Mouse (Mus musculus): ENCODE data around the gene Rfx4.
A peak's percentile ranks its signal among the peaks of the same experiment; 100 is the strongest.

Rfx4 gene

GRCm38 (mm10) chr10:84867577-84867976, 111.7 kb downstream of the Rfx4 start:
- no peak for DNase-seq (ENCODE audit: low read depth)

GRCm38 (mm10) chr10:84871285-84871684, 115.4 kb downstream of the Rfx4 start:
- peak; percentile 13 for DNase-seq (ENCODE audit: low read depth)

- DNase-seq (ENCODE audit: low read depth): no peak
Measured at GRCm38 (mm10) chr10:84871921-84872320, 116.1 kb downstream of the Rfx4 start.

GRCm38 (mm10) chr10:84879823-84880571, 124.1 kb downstream of the Rfx4 start:
- no peak for DNase-seq (ENCODE audit: low read depth)

GRCm38 (mm10) chr10:84882528-84882927, 126.7 kb downstream of the Rfx4 start:
- no peak for DNase-seq (ENCODE audit: low read depth)

GRCm38 (mm10) chr10:84885341-84885884, 129.6 kb downstream of the Rfx4 start:
- DNase-seq (ENCODE audit: low read depth): no peak

- DNase-seq (ENCODE audit: low read depth): no peak
Measured at GRCm38 (mm10) chr10:84886221-84886627, 130.4 kb downstream of the Rfx4 start.

GRCm38 (mm10) chr10:84886785-84887184, 130.9 kb downstream of the Rfx4 start:
- no peak for DNase-seq (ENCODE audit: low read depth)

GRCm38 (mm10) chr10:84889096-84889846, 133.4 kb downstream of the Rfx4 start:
- no peak for DNase-seq (ENCODE audit: low read depth)

- DNase-seq (ENCODE audit: low read depth): no peak
Measured at GRCm38 (mm10) chr10:84895810-84896358, 140.0 kb downstream of the Rfx4 start.

- DNase-seq (ENCODE audit: low read depth): no peak
Measured at GRCm38 (mm10) chr10:84896941-84897930, 141.4 kb downstream of the Rfx4 start.

- DNase-seq (ENCODE audit: low read depth): no peak
Measured at GRCm38 (mm10) chr10:84898144-84898979, 142.5 kb downstream of the Rfx4 start.

GRCm38 (mm10) chr10:84901676-84902075, 145.8 kb downstream of the Rfx4 start:
- no peak for DNase-seq (ENCODE audit: low read depth)

- DNase-seq (ENCODE audit: low read depth): no peak
Measured at GRCm38 (mm10) chr10:84902213-84902612, 146.4 kb downstream of the Rfx4 start.

- no peak for DNase-seq (ENCODE audit: low read depth)
Measured at GRCm38 (mm10) chr10:84903307-84903706, 147.4 kb downstream of the Rfx4 start.

- DNase-seq (ENCODE audit: low read depth): no peak
Measured at GRCm38 (mm10) chr10:84903742-84904141, 147.9 kb downstream of the Rfx4 start.

- DNase-seq (ENCODE audit: low read depth): no peak
Measured at GRCm38 (mm10) chr10:84906895-84907294, 151.0 kb downstream of the Rfx4 start.

- no peak for DNase-seq (ENCODE audit: low read depth)
Measured at GRCm38 (mm10) chr10:84908006-84908405, 152.1 kb downstream of the Rfx4 start.

- no peak for DNase-seq (ENCODE audit: low read depth)
Measured at GRCm38 (mm10) chr10:84908471-84908870, 152.6 kb downstream of the Rfx4 start.

GRCm38 (mm10) chr10:84909021-84909801, 153.3 kb downstream of the Rfx4 start:
- DNase-seq (ENCODE audit: low read depth): no peak

Measured in NIH3T3 (cell line).